Mouse (Mus musculus) thymus, adult 2 months (tissue): ENCODE data around the gene Stk16.

Experiments
- CTCF ChIP-seq: fragments of 200-500 bp; IDR thresholded peaks from 2 replicates; pipeline ENCODE4 v1.5.1; 2012; ENCODE audit warnings: mild to moderate bottlenecking, control low read depth, low read length, moderate library complexity, borderline replicate concordance; ENCODE audit not compliant: control insufficient read depth, poor library complexity, insufficient read depth; ENCODE audit errors: extremely low read depth
- POLR2A ChIP-seq: fragments of 200-500 bp; IDR thresholded peaks from 2 replicates; pipeline ENCODE4 v1.6.1; 2012; ENCODE audit warnings: mild to moderate bottlenecking, low read length, control low read depth, moderate library complexity; ENCODE audit not compliant: control insufficient read depth, poor library complexity, insufficient read depth; ENCODE audit errors: extremely low read depth

DNA sequence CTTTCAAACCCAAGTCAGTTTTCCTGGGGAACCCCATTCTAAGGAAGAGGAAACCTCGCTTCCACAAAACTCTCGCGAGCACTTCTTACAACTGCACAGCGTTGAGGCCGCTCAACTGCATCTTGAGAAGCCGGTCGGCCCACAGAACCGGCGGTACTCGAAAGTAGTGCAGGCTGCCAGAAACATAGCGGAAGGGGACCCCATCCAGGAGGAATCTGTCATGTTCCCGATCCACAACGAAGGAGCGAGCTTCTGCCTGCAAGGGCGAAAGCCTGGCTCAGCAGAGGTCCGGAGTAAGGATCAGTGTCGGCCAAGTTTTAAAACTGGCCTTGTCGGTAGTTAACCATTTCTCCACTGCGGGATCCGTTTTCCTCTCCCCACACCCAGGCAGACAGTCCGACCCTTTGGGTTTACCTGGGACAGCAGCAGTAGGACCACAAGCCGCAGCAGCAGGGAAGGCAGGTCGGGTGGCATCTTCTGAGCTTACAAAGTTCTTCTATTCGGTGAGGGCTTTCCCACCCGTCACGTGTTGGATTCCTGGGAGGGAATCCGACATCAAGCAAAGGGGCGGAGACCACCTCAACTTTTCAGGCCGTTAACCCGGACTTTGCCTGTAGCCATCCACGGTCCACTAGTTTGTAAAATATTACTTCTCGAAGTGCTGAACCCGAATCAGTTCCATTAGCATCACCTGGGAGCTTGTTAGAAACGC is 1.5 kb upstream of the Stk16 start:
- TF ChIP-seq CTCF (no peak), POLR2A (0 out of 2 replicates have a peak, but pooled peaks have one; percentile 38)
